Mouse (Mus musculus) C2C12 (cell line): ENCODE measurements around the gene Lrp8. TPM values are rescaled to one million over a fixed set of nuclear protein-coding genes. Genes with fewer than 3 reads are reported as not detected.

ENCODE experiments used
- H3K27me3 ChIP-seq: one replicate; pipeline ENCODE4 v1.6.1; 2011; ENCODE audit not compliant: control insufficient read depth, insufficient read depth, insufficient read length
- H3K36me3 ChIP-seq: one replicate; pipeline ENCODE4 v1.6.1; 2011; ENCODE audit not compliant: control insufficient read depth, insufficient read depth
- H3K4me3 ChIP-seq: one replicate; pipeline ENCODE4 v1.5.1; 2011; ENCODE audit warnings: mild to moderate bottlenecking, control low read depth; ENCODE audit not compliant: poor library complexity, insufficient read depth, severe bottlenecking
- H3K79me2 ChIP-seq: one replicate; pipeline ENCODE4 v1.6.1; 2011; ENCODE audit not compliant: control insufficient read depth, insufficient read depth
- H3K79me3 ChIP-seq: one replicate; pipeline ENCODE4 v1.6.1; 2011; ENCODE audit warnings: low read depth, control low read depth
- H3ac ChIP-seq: one replicate; pipeline ENCODE3; 2011; ENCODE audit warnings: low read depth; ENCODE audit not compliant: control insufficient read depth, insufficient read length
- CEBPB ChIP-seq: IDR thresholded peaks from one replicate; pipeline ENCODE4 v1.6.1; 2011; ENCODE audit warnings: low read depth, mild to moderate bottlenecking, control low read depth, moderate library complexity
- CTCF ChIP-seq: IDR thresholded peaks from one replicate; pipeline ENCODE4 v1.5.1; 2011; ENCODE audit not compliant: control insufficient read depth, insufficient read depth, insufficient read length
- FOSL1 ChIP-seq: IDR thresholded peaks from one replicate; pipeline ENCODE4 v1.8.0; 2011; ENCODE audit warnings: mild to moderate bottlenecking, low read length; ENCODE audit not compliant: poor library complexity, insufficient read depth, severe bottlenecking
- MAX ChIP-seq: IDR thresholded peaks from one replicate; pipeline ENCODE4 v1.6.1; 2011; ENCODE audit warnings: mild to moderate bottlenecking, control low read depth
- MYOD1 ChIP-seq: IDR thresholded peaks from one replicate; pipeline ENCODE4 v1.6.1; 2011; ENCODE audit warnings: low read depth; ENCODE audit not compliant: control insufficient read depth, insufficient read length
- MYOG ChIP-seq: IDR thresholded peaks from one replicate; pipeline ENCODE4 v1.6.1; 2011; ENCODE audit not compliant: control insufficient read depth, insufficient read length; ENCODE audit errors: extremely low read depth
- USF1 ChIP-seq: IDR thresholded peaks from one replicate; pipeline ENCODE4 v1.6.1; 2011; ENCODE audit warnings: low read depth, mild to moderate bottlenecking, control low read depth, moderate library complexity
- polyA plus RNA-seq: library from polyadenylated mRNA; unstranded; fragments of >200 nt; fragmentation: generic; extraction: Trizol; gene quantifications from one replicate; pipeline ENCODE4 v1.2.1, GENCODE M21; 2012; ENCODE audit warnings: missing spikeins

Gene Lrp8
- polyA plus RNA-seq, 1 experiment, result 8.3 TPM

GRCm38 (mm10) chr4:107846795-107847194, 44.7 kb downstream of the Lrp8 start:
- H3K79me2 ChIP-seq, result no peaks in the 10 kb centered on the region
- H3K36me3 ChIP-seq, result peaks cover 19% of the 10 kb centered on the region
- no peak overlapping the region for H3K4me3 ChIP-seq
- H3ac ChIP-seq, result no peak overlapping the region
- H3K79me3 ChIP-seq, result no peaks in the 10 kb centered on the region
- no peaks in the 10 kb centered on the region for H3K27me3 ChIP-seq
- TF ChIP-seq MAX (no peak), CEBPB (no peak), CTCF (no peak), MYOG (no peak), FOSL1 (no peak), MYOD1 (no peak), USF1 (no peak)

DNA sequence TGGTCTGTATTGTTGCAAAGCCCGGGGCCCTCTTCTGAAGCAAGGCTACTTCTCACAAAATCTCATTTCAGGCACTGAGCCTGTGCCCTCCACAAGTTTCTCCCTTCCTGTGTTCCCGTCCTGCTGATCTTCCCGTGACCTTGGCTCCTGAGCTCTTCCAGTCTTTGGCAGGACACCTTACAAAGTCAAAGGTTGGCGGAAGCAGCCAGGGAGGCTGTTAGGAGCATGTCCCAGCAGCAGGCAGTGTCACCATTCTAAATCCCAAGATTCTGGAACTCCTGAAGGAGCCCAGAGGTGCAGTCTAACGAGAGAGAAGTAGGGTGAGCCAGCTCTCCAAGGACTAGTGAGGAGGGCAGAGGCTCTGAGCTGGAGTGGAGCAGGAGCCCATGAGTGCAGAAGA, 46.5 kb downstream of the Lrp8 start:
- H3K79me3 ChIP-seq, result no peaks in the 10 kb centered on the region
- peaks cover 24% of the 10 kb centered on the region for H3K36me3 ChIP-seq
- TF ChIP-seq FOSL1 (no peak), CTCF (no peak), MYOD1 (no peak), CEBPB (no peak), MAX (no peak), MYOG (no peak), USF1 (no peak)
- no peak overlapping the region for H3K4me3 ChIP-seq
- no peaks in the 10 kb centered on the region for H3K79me2 ChIP-seq
- no peaks in the 10 kb centered on the region for H3K27me3 ChIP-seq
- H3ac ChIP-seq, result no peak overlapping the region

- Histone ChIP-seq H3K27me3 (no peaks in the 10 kb centered on the region), H3K79me2 (no peaks in the 10 kb centered on the region), H3K79me3 (no peaks in the 10 kb centered on the region), H3ac (no peak overlapping the region), H3K36me3 (peaks cover 21% of the 10 kb centered on the region), H3K4me3 (no peak overlapping the region)
- no peak for TF ChIP-seq MAX
- TF ChIP-seq MYOD1, result no peak
These were observed 47.6 kb downstream of the Lrp8 start for GRCm38 (mm10) chr4:107849621-107850020.

DNA sequence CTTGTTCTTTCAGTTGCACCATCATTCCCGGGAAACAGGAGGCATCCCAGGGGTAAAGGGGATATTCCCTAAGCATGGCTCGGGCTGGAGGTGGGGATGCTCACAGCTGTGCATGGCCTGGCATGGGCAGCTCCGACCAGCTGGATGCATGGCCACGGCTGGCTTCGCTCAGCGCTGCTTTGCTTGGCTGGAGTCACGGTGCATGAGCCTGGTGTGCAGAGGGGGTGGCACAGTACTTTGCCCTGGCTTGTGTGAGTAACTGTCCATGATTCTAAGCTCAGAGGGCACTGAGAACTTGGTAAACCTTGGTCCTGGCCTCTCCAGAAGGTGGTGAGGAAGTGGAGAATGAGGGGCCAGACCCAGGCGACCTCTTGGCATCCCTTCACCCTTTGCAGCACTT, 48.0 kb downstream of the Lrp8 start:
- Histone ChIP-seq H3K27me3 (no peaks in the 10 kb centered on the region), H3K79me3 (no peaks in the 10 kb centered on the region), H3K36me3 (peaks cover 21% of the 10 kb centered on the region), H3K79me2 (no peaks in the 10 kb centered on the region), H3ac (no peak overlapping the region), H3K4me3 (no peak overlapping the region)
- TF ChIP-seq CEBPB, result no peak
- TF ChIP-seq USF1, result no peak
- no peak for TF ChIP-seq CTCF
- no peak for TF ChIP-seq MYOD1

- TF ChIP-seq USF1, result no peak
- no peak for TF ChIP-seq CEBPB
- TF ChIP-seq MAX, result no peak
- TF ChIP-seq CTCF, result no peak
- no peak for TF ChIP-seq MYOG
- TF ChIP-seq FOSL1, result no peak
- no peak for TF ChIP-seq MYOD1
- H3K27me3 ChIP-seq, result no peaks in the 10 kb centered on the region
- H3K4me3 ChIP-seq, result no peak overlapping the region
- no peaks in the 10 kb centered on the region for H3K79me3 ChIP-seq
- peaks cover 40% of the 10 kb centered on the region for H3K36me3 ChIP-seq
- no peak overlapping the region for H3ac ChIP-seq
- no peaks in the 10 kb centered on the region for H3K79me2 ChIP-seq
These were observed 51.3 kb downstream of the Lrp8 start for GRCm38 (mm10) chr4:107853333-107853732.

DNA sequence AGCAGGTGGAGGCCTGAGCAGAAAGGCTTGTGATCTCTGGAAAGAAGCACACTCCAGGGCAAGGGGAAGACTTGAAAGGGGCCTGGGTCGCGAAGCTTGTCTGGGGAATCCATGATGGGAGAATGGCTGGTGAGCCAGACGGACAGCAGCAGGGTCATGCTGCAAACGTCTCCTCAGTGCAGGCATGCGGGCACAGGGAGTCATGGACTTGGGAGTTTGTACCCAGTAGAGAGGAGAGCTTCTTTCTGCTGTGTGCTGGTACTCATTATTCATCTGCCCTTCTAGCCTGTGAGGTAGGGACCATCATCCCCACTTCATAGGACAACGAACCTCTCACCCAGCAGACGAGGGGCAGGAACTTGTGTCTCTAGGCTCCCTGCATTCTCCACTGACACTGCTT, 51.8 kb downstream of the Lrp8 start:
- H3K79me3 ChIP-seq, result no peaks in the 10 kb centered on the region
- TF ChIP-seq CEBPB, result no peak
- no peak for TF ChIP-seq MAX
- no peak for TF ChIP-seq FOSL1
- TF ChIP-seq MYOG, result no peak
- TF ChIP-seq MYOD1, result no peak
- no peak for TF ChIP-seq CTCF
- TF ChIP-seq USF1, result no peak
- H3K27me3 ChIP-seq, result no peaks in the 10 kb centered on the region

More for the DNA sequence above, 51.8 kb downstream of the Lrp8 start:
- Histone ChIP-seq H3K79me2 (no peaks in the 10 kb centered on the region), H3K36me3 (peaks cover 45% of the 10 kb centered on the region), H3K4me3 (no peak overlapping the region), H3ac (no peak overlapping the region)
